Mouse (Mus musculus): ENCODE measurements around the gene Fam196a. TPM values are rescaled to one million over a fixed set of nuclear protein-coding genes. Genes with fewer than 3 reads are reported as not detected.

Gene Fam196a
- polyA plus RNA-seq, 1 experiment from 2014 or later, result 2.3 TPM

GRCm38 (mm10) chr7:134878985-134879384 lies 59.2 kb downstream of the Fam196a start:
- no peaks in the 10 kb centered on the region for H3K9me3 ChIP-seq (replicated peaks; ENCODE audit: control insufficient read depth, low read length)
- no peaks in the 10 kb centered on the region for H3K4me1 ChIP-seq (ENCODE audit: control insufficient read depth, insufficient read depth, low read length)
- no peak for ATAC-seq (replicated peaks; ENCODE audit: insufficient number of reproducible peaks, low FRiP score, low TSS enrichment)
- H3K36me3 ChIP-seq (ENCODE audit: control insufficient read depth, insufficient read depth, low read length), result no peaks in the 10 kb centered on the region
- H3K27ac ChIP-seq (ENCODE audit: low read depth, low read length), result no peak overlapping the region
- no peak overlapping the region for H3K4me3 ChIP-seq (ENCODE audit: low read depth, low read length)
- no peaks in the 10 kb centered on the region for H3K27me3 ChIP-seq (ENCODE audit: control insufficient read depth, insufficient read depth, low read length)
- no peak overlapping the region for H3K9ac ChIP-seq (ENCODE audit: low read depth, low read length)
- 82% methylated on average over 6 of the region's 6 CpGs for WGBS (ENCODE audit: insufficient replicate concordance)
- H3K4me2 ChIP-seq, result no peak overlapping the region

GRCm38 (mm10) chr7:134872981-134873380 lies 65.2 kb downstream of the Fam196a start:
- Histone ChIP-seq H3K4me3 (ENCODE audit: low read depth, low read length) (no peak overlapping the region), H3K4me2 (no peak overlapping the region), H3K27ac (ENCODE audit: low read depth, low read length) (no peak overlapping the region), H3K9me3 (replicated peaks; ENCODE audit: control insufficient read depth, low read length) (no peaks in the 10 kb centered on the region), H3K36me3 (ENCODE audit: control insufficient read depth, insufficient read depth, low read length) (no peaks in the 10 kb centered on the region), H3K27me3 (ENCODE audit: control insufficient read depth, insufficient read depth, low read length) (no peaks in the 10 kb centered on the region), H3K9ac (ENCODE audit: low read depth, low read length) (no peak overlapping the region), H3K4me1 (ENCODE audit: control insufficient read depth, insufficient read depth, low read length) (no peaks in the 10 kb centered on the region)
- 87% methylated on average over 7 of the region's 7 CpGs for WGBS (ENCODE audit: insufficient replicate concordance)
- ATAC-seq (replicated peaks; ENCODE audit: insufficient number of reproducible peaks, low FRiP score, low TSS enrichment), result no peak

GRCm38 (mm10) chr7:134872511-134872910 lies 65.7 kb downstream of the Fam196a start:
- Histone ChIP-seq H3K27ac (ENCODE audit: low read depth, low read length) (no peak overlapping the region), H3K9me3 (replicated peaks; ENCODE audit: control insufficient read depth, low read length) (no peaks in the 10 kb centered on the region), H3K4me1 (ENCODE audit: control insufficient read depth, insufficient read depth, low read length) (no peaks in the 10 kb centered on the region), H3K4me2 (no peak overlapping the region), H3K27me3 (ENCODE audit: control insufficient read depth, insufficient read depth, low read length) (no peaks in the 10 kb centered on the region), H3K4me3 (ENCODE audit: low read depth, low read length) (no peak overlapping the region), H3K9ac (ENCODE audit: low read depth, low read length) (no peak overlapping the region), H3K36me3 (ENCODE audit: control insufficient read depth, insufficient read depth, low read length) (no peaks in the 10 kb centered on the region)
- no peak for ATAC-seq (replicated peaks; ENCODE audit: insufficient number of reproducible peaks, low FRiP score, low TSS enrichment)
- WGBS (ENCODE audit: insufficient replicate concordance), result 61% methylated on average over 3 of the region's 3 CpGs

- H3K4me2 ChIP-seq, result no peak overlapping the region
- no peaks in the 10 kb centered on the region for H3K4me1 ChIP-seq (ENCODE audit: control insufficient read depth, insufficient read depth, low read length)
- H3K27ac ChIP-seq (ENCODE audit: low read depth, low read length), result no peak overlapping the region
- no peak overlapping the region for H3K9ac ChIP-seq (ENCODE audit: low read depth, low read length)
- ATAC-seq (replicated peaks; ENCODE audit: insufficient number of reproducible peaks, low FRiP score, low TSS enrichment), result no peak
- 58% methylated on average over 2 of the region's 2 CpGs for WGBS (ENCODE audit: insufficient replicate concordance)
- no peaks in the 10 kb centered on the region for H3K27me3 ChIP-seq (ENCODE audit: control insufficient read depth, insufficient read depth, low read length)
- no peak overlapping the region for H3K4me3 ChIP-seq (ENCODE audit: low read depth, low read length)
- H3K36me3 ChIP-seq (ENCODE audit: control insufficient read depth, insufficient read depth, low read length), result no peaks in the 10 kb centered on the region
- no peaks in the 10 kb centered on the region for H3K9me3 ChIP-seq (replicated peaks; ENCODE audit: control insufficient read depth, low read length)
Observed at GRCm38 (mm10) chr7:134864175-134864574, 74.1 kb downstream of the Fam196a start.

GRCm38 (mm10) chr7:134862000-134862399 lies 76.2 kb downstream of the Fam196a start:
- Histone ChIP-seq H3K27ac (ENCODE audit: low read depth, low read length) (no peak overlapping the region), H3K9me3 (replicated peaks; ENCODE audit: control insufficient read depth, low read length) (no peaks in the 10 kb centered on the region), H3K4me1 (ENCODE audit: control insufficient read depth, insufficient read depth, low read length) (no peaks in the 10 kb centered on the region), H3K4me2 (no peak overlapping the region), H3K27me3 (ENCODE audit: control insufficient read depth, insufficient read depth, low read length) (no peaks in the 10 kb centered on the region), H3K4me3 (ENCODE audit: low read depth, low read length) (no peak overlapping the region), H3K9ac (ENCODE audit: low read depth, low read length) (no peak overlapping the region), H3K36me3 (ENCODE audit: control insufficient read depth, insufficient read depth, low read length) (no peaks in the 10 kb centered on the region)
- WGBS (ENCODE audit: insufficient replicate concordance), result 85% methylated on average over 6 of the region's 6 CpGs
- no peak for ATAC-seq (replicated peaks; ENCODE audit: insufficient number of reproducible peaks, low FRiP score, low TSS enrichment)

- no peak overlapping the region for H3K9ac ChIP-seq (ENCODE audit: low read depth, low read length)
- ATAC-seq (replicated peaks; ENCODE audit: insufficient number of reproducible peaks, low FRiP score, low TSS enrichment), result no peak
- H3K27me3 ChIP-seq (ENCODE audit: control insufficient read depth, insufficient read depth, low read length), result no peaks in the 10 kb centered on the region
- no peaks in the 10 kb centered on the region for H3K4me1 ChIP-seq (ENCODE audit: control insufficient read depth, insufficient read depth, low read length)
- no peaks in the 10 kb centered on the region for H3K36me3 ChIP-seq (ENCODE audit: control insufficient read depth, insufficient read depth, low read length)
- no peak overlapping the region for H3K27ac ChIP-seq (ENCODE audit: low read depth, low read length)
- H3K4me2 ChIP-seq, result no peak overlapping the region
- H3K4me3 ChIP-seq (ENCODE audit: low read depth, low read length), result no peak overlapping the region
- 78% methylated on average over 4 of the region's 4 CpGs for WGBS (ENCODE audit: insufficient replicate concordance)
- H3K9me3 ChIP-seq (replicated peaks; ENCODE audit: control insufficient read depth, low read length), result no peaks in the 10 kb centered on the region
Observed at GRCm38 (mm10) chr7:134842751-134843150, 95.5 kb downstream of the Fam196a start.

- H3K4me1 ChIP-seq (ENCODE audit: control insufficient read depth, insufficient read depth, low read length), result no peaks in the 10 kb centered on the region
- H3K4me3 ChIP-seq (ENCODE audit: low read depth, low read length), result no peak overlapping the region
- H3K27ac ChIP-seq (ENCODE audit: low read depth, low read length), result no peak overlapping the region
- no peak for ATAC-seq (replicated peaks; ENCODE audit: insufficient number of reproducible peaks, low FRiP score, low TSS enrichment)
- H3K9ac ChIP-seq (ENCODE audit: low read depth, low read length), result no peak overlapping the region
- no peak overlapping the region for H3K4me2 ChIP-seq
- H3K36me3 ChIP-seq (ENCODE audit: control insufficient read depth, insufficient read depth, low read length), result no peaks in the 10 kb centered on the region
- 82% methylated on average over 2 of the region's 2 CpGs for WGBS (ENCODE audit: insufficient replicate concordance)
- no peaks in the 10 kb centered on the region for H3K27me3 ChIP-seq (ENCODE audit: control insufficient read depth, insufficient read depth, low read length)
- H3K9me3 ChIP-seq (replicated peaks; ENCODE audit: control insufficient read depth, low read length), result no peaks in the 10 kb centered on the region
Observed at GRCm38 (mm10) chr7:134840066-134840465, 98.2 kb downstream of the Fam196a start.
